Mouse (Mus musculus): ENCODE results near the gene Ccdc167. TPM values are rescaled to one million over a fixed set of nuclear protein-coding genes. Genes with fewer than 3 reads are reported as not detected.

The Ccdc167 gene
- total RNA-seq, 2 experiments from 2014 or later, result 15.1 to 23.4 TPM

DNA sequence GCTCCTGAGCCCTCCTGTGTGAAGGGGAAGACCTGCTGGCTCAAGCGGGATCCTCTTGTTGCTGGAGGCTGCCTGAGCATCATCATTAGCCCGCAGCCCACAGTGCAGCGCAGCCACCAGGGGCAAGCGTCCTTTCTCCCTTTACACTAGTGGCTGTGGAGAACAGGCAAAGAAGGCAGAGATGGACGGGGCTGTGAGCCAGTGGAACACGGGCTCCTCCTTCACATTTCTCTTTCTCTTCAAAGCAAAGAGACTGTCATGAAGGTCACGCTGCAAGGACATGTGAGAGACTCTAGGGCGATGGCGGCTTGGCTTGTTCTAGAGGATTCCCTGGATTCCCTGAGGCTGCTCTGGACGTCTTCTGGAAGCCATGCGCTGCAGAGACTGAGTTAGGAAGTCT is 75.9 kb downstream of the Ccdc167 start:
- no peak for DNase-seq (ENCODE audit: low spot score in 2 of 2)

DNA sequence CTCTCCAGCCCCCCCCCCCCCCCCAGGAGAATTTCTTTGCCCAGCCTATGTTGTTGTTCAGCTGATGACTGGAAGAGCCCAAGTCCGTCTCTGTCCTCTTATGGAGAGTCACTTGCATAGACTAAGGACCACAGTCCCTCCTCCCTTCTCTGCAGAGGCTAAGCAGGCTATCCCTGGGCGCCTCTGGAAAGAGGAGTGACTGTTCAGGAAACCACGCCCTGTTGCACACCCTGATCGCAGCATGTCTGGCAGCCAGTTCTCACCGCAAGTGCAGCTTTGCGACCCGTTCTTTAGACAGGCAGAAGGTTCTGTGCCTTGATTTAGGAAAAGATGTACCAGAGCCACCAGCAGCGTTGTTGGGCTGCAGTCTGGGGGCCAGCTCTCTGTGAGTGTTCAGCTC is 78.9 kb downstream of the Ccdc167 start:
- no peak for DNase-seq (ENCODE audit: low spot score in 2 of 2)

DNA sequence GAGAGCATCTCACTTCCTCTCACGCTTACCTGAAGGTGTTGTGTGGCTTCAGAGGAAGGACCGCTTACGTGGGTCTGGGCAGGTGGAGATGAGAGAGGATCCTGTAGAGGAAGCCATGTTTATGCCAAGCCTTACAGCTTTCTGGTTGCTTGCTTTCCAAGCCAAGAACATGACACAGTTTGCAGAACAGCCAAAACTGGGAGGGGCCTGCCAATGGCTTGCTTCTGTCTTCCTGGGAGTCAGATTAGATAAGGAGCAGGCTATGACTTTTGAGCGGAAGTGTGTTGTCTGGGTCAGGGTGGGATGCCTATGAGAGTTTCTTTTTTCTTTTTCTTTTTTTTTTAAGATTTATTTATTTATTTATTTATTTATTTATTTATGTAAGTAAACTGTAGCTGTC is 79.5 kb downstream of the Ccdc167 start:
- no peak for DNase-seq (ENCODE audit: low spot score in 2 of 2)

Other genes starting within 250 kb of the Ccdc167 start
- gene Pim1, start 226.3 kb downstream of the Ccdc167 start, total RNA-seq (2021), result 1 to 10 TPM; 3.1 to 6.0 TPM
- gene Gm17657, start 167.4 kb downstream of the Ccdc167 start, total RNA-seq (2021), result not detected
- 10 to 100 TPM; 43.7 to 44.9 TPM for gene Tbc1d22b, start 167.3 kb downstream of the Ccdc167 start, total RNA-seq (2021)
- not detected for gene Tmem217, start 164.7 kb downstream of the Ccdc167 start, total RNA-seq (2021)
- gene Rnf8, start 102.3 kb downstream of the Ccdc167 start, total RNA-seq (2021), result 10 to 100 TPM; 39.2 to 46.7 TPM
- gene Gm28043, start 102.2 kb downstream of the Ccdc167 start, total RNA-seq (2021), result 1 to 10 TPM; 3.3 to 5.2 TPM
- 10 to 100 TPM; 78.9 to 93.8 TPM for gene Cmtr1, start 56.4 kb downstream of the Ccdc167 start, total RNA-seq (2021)